Mouse (Mus musculus) CH12F3 (cell line): ENCODE data around the gene Zhx3.

Source experiments
- in situ Hi-C: fragments of 300-500 bp; cut with MboI; formaldehyde crosslinking; loops from 2 replicates; pipeline ENCODE4 v1.14.3; 2020; ENCODE audit warnings: low sequenced_read_pairs

Zhx3 gene

GRCm38 (mm10) chr2:160733131-160733531 is 139.7 kb downstream of the Zhx3 start:
- in situ Hi-C loops, result no loop called here

GRCm38 (mm10) chr2:160732420-160732995 is 140.3 kb downstream of the Zhx3 start:
- in situ Hi-C loops, result no loop called here

- in situ Hi-C loops, result no loop called here
Measured at GRCm38 (mm10) chr2:160731839-160732261, 140.9 kb downstream of the Zhx3 start.

DNA sequence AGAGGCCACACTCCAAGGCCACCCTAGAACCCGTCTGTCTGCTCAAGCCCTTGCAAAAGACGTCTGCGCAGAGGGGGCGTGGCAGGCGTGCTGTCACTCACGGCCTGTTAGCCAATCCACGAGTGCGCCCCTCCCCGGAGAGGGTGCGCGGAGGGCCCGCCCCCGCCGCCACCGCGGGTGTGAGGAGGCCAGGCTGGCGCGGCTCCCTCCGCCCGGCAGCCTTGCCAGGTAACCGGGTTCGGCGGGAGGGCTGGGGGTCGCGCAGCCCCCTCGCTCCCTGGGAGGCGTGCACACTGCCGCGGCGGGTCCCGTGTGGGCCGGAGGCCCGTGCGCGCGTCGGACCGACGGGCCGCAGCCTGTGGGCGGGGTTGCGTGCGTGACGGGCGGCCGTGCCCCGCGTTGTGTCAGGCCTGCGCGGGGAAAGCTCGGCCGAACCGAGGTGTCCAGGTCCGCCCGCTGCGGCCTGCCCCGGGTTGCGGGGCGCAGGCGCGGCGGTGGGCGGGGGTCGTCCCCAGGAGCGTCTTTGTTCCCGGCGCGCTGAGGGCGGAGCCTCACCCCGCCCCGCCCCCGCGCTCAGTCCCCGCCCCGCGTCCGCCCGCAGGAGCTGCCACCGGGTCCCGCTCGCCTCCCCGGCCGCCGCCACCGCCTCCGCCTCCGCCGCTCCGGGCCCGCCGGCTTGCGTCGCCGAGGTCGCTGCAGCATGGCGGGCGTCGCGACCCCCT is 141.5 kb downstream of the Zhx3 start, which contains the start of gene Plcg1:
Gene Plcg1, plus strand, starts transcription at position 184 of the 722 bp plus-strand sequence.
- in situ Hi-C loops, result no loop called here

GRCm38 (mm10) chr2:160730797-160731116 is 142.0 kb downstream of the Zhx3 start:
- in situ Hi-C loops, result no loop called here

- in situ Hi-C loops, result no loop called here
Measured at GRCm38 (mm10) chr2:160729851-160730796, 142.7 kb downstream of the Zhx3 start.

- in situ Hi-C loops, result no loop called here
Measured at GRCm38 (mm10) chr2:160729436-160729835, 143.4 kb downstream of the Zhx3 start.

- in situ Hi-C loops, result no loop called here
Measured at GRCm38 (mm10) chr2:160728972-160729371, 143.8 kb downstream of the Zhx3 start.

DNA sequence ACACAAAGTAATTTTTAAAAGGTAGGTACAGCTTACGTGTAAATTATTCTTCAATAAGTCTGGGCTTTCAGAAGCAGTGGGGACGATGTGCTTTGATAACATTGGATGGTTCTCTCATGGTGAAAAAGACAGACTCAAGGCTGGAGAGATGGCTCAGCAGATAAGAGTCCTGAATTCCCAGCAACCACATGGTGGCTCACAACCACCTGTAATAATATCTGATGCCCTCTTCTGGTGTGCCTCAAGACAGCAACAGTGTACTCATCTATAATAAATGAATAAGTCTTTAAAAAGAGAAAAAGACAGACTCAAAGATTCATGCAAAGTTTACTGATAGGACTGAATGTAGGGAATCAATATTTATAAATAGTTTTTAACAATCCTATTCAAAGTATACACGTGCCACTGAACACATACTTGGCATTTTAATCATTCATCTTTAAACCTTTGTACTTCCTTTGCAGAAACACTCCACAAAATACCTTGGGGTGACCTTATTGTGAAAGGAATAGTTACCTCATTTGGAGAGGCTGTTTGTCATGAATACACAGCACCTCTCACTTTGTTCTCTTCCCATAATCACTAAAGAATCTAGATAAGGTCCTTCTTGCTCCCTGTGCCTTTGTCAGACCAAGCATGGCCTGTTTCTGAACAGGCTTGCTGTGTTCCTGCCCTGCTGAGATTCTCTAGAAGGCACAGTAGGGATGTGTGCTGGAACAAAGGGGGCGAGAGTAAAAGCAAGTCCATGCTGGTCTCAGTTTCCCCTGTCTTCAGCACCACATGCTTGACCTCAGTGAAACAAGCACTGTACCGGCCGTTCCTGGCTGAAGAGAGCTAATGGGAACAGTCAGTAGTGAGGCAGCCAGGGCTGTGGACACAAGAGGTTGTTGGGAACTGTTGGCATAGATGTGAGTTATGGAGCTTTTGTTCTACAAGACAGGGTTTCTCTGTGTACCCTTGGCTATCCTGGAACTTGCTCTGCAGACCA is 146.6 kb downstream of the Zhx3 start:
- in situ Hi-C loops, result no loop called here

DNA sequence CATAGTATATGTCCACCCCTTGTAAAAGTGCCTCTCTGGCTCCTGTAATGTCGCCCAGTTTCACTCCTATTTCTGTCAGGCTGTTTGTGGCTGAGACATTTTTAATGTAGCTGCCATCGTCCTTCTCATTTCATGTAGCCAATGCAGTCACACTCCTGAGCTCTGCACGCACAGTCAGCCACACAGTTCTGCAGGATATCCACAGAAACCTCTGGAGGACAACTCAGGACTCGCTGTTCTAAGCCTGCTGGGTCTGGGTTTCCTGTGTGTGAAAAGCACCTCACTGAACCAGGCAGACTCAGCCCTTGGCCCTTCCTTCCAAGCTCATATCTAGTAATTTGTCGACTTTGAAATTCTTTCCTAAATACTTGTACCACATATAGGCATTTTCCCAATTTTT is 148.3 kb downstream of the Zhx3 start:
- in situ Hi-C loops, result no loop called here

DNA sequence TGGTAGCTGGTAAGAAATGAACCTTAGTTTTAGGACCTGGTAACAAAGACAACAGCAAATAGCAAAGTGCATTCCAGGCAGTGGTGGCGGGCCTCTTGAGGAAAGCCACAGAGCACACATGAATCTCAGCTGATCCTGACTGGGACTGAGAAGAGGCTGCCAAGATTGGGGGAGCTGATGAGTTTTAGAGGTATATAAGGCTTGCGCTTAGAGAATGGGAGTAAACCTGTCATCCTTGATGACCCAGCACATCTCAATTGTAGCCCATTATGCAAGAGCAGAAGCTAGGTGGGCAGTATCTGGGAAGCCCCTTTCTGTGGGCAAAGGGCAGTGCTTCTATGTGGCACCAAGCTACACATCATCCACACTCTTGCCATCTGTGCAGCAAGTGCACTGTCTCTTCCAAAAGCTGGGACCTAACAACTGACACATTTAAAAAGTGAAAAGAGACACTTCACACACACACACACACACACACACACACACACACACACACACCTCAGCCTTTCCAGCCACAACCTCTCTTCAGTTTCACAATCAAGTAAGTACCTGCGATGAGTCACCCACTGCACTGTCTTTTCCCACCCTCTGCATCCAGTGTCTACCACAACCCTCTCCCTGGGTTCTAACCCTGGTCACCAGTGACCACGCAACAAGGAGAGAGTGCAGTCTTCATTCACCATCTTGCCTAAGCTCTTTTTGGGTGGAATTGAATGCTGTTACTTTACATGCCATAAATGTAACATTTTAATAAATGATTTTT is 149.0 kb downstream of the Zhx3 start:
- in situ Hi-C loops, result no loop called here

DNA sequence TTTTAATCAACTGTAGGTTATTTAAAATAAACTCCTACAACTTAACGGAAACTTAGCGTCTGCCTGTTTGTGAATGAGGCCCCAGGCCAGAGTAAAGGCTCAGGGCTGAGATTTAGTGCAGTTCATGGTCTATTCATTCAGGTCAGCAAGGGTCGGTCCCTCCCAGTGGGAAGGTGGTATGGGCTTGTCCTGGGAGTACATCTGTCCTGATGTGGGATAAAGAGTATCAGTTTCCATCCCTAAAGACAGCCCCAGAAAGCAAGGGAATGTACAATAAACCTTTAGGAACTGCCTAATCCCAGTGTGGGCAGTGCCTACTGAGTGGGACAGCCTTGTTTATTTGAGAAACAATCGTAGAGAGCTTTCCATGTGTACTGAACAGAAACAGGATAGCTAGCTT is 150.1 kb downstream of the Zhx3 start:
- in situ Hi-C loops, result no loop called here

DNA sequence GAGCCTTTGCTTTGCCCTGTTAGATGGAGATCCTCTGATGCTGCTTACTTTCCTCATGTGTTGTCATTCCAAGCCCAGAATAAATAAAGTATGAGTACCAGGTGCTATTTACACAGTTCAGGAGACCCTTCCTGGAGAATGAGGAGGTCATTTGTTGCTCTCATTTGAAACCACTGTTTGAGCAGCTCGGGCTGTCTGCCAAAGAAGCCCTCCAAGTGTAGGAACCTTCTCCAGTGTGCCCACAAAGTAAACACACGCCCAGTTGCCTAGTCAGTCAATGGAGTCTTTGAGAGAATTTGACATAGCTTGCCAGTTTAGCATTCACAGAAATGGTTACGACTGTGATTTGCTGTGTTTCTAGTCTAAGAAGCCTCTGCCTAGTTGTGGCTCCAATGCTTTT is 154.0 kb downstream of the Zhx3 start:
- in situ Hi-C loops, result no loop called here

DNA sequence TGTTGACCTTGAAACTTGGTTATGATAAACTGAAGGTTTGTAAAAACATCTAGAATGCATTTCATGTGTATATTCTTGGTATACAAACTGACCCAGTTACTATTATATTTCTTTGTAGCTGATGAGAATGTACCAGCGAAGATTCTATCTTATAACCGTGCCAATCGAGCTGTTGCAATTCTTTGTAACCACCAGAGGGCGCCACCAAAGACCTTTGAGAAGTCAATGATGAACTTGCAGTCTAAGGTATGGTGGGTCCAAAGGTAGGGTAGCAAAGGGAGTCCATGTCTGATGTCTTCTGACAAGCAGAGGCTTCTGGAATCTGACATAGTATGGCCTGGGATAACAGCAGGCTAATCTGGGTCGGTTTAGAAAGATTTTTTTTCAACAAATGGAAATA is 155.5 kb downstream of the Zhx3 start:
- in situ Hi-C loops, result no loop called here

- in situ Hi-C loops, result no loop called here
Measured at GRCm38 (mm10) chr2:160715463-160716030, 157.3 kb downstream of the Zhx3 start.

GRCm38 (mm10) chr2:160707673-160708072 is 165.1 kb downstream of the Zhx3 start:
- in situ Hi-C loops, result no loop called here

GRCm38 (mm10) chr2:160702824-160703223 is 170.0 kb downstream of the Zhx3 start:
- in situ Hi-C loops, result no loop called here

DNA sequence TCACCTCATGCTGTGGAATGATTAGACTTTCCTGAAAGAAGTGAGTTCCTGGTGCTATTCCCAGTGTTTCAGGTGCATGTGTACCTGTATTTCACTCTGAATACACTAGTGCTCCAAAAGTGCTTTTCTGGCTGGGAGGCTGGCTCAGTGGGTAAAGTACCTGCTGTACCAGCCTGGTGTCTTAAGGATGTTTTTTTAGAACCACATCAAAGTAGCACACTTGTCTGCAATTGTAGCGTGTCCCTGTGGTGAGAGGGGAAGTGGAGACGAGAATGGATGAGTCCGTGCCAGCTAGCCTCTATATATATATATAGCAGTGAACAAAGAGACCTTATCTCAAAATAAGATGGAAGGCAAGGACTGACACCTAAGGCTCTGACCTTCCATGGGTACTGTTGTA is 171.2 kb downstream of the Zhx3 start:
- in situ Hi-C loops, result no loop called here

DNA sequence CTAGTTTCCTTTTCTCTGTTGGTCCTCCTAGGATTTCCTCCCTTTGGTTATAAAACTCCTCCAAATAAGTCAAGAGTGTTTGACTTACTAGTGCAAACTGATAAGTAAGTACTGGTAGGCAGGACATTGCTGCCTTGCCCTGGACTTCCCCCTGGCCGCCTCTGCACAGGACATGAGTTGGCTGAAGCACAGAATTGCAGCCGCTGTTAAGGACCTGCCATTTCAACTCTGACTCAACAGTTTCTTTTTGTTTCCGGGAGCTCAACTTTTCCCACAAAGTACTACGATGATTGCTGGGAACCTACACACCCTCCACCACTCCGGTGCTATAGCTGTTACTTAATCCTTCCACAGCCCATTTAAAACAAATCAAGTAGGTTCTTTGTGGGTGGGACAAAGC is 172.5 kb downstream of the Zhx3 start:
- in situ Hi-C loops, result no loop called here
